Mouse (Mus musculus) layer of hippocampus, adult 18-20 months (tissue): Measurements from ENCODE around the gene Tmed1. TPM values are rescaled to one million over a fixed set of nuclear protein-coding genes. Genes with fewer than 3 reads are reported as not detected.
"Not testable (repeated sequence)": the region's sequence is repeated elsewhere in the genome, so short reads cannot be mapped to it uniquely, and the experiment has no call there.

ENCODE experiments used
- DNase-seq, 2 experiments: peaks; one replicate each; pipeline ENCODE4 v3.0.0; 2022; ENCODE audit warnings: low spot score in 2 of 2
- long read RNA-seq: library from polyadenylated mRNA; stranded (forward); transcript quantifications from one replicate; pipeline ENCODE4 v2.0.0, GENCODE M21; 2021
- total RNA-seq, 2 experiments: library from RNA; stranded (reverse); gene quantifications; 2 replicates each; pipeline ENCODE4 v1.2.3; 2021

The Tmed1 gene
- 10 to 100 TPM; 11.1 to 11.8 TPM for total RNA-seq
- long read RNA-seq, transcript Tmed1-201 (4 exons, 1,378 nt), result major isoform, 17 of 24 reads
- long read RNA-seq, partial matches to known transcripts, result 1 of 24 reads
- long read RNA-seq, other reads (novel, unspliced or antisense), result 1 of 24 reads

- peak; percentile 94 to 97 for DNase-seq
These were observed at the start of gene Tmed1 for GRCm38 (mm10) chr9:21509772-21510688. TSS of gene Tmed1 (minus strand) at chr9:21510252.

- DNase-seq, result no peak
These were observed 49.1 kb upstream of the Tmed1 start for GRCm38 (mm10) chr9:21559151-21559550.

- no peak for DNase-seq
These were observed 48.3 kb upstream of the Tmed1 start for GRCm38 (mm10) chr9:21558366-21558765.

GRCm38 (mm10) chr9:21557556-21557955 lies 47.5 kb upstream of the Tmed1 start:
- no peak for DNase-seq

- no peak for DNase-seq
These were observed 46.9 kb upstream of the Tmed1 start for GRCm38 (mm10) chr9:21556996-21557395.

GRCm38 (mm10) chr9:21555198-21555742 lies 45.2 kb upstream of the Tmed1 start:
- no peak for DNase-seq

GRCm38 (mm10) chr9:21553607-21554273 lies 43.7 kb upstream of the Tmed1 start:
- no peak for DNase-seq

GRCm38 (mm10) chr9:21551049-21551448 lies 41.0 kb upstream of the Tmed1 start:
- no peak for DNase-seq

- peak; percentile 35 to 59 for DNase-seq
These were observed 37.3 kb upstream of the Tmed1 start for GRCm38 (mm10) chr9:21547075-21547941.

GRCm38 (mm10) chr9:21546789-21547074 lies 36.7 kb upstream of the Tmed1 start, which contains the start of gene Carm1:
TSS of gene Carm1 (plus strand) at chr9:21546894.
- DNase-seq, result no peak

- peak; percentile 99 for DNase-seq
These were observed 36.1 kb upstream of the Tmed1 start for GRCm38 (mm10) chr9:21545916-21546788.

- DNase-seq, result no peak
These were observed 35.4 kb upstream of the Tmed1 start for GRCm38 (mm10) chr9:21545351-21545915.

GRCm38 (mm10) chr9:21542001-21542400 lies 31.9 kb upstream of the Tmed1 start:
- DNase-seq, result not testable (repeated sequence)

GRCm38 (mm10) chr9:21539981-21540753 lies 30.1 kb upstream of the Tmed1 start:
- no peak for DNase-seq

GRCm38 (mm10) chr9:21537009-21537408 lies 27.0 kb upstream of the Tmed1 start:
- DNase-seq, result no peak

GRCm38 (mm10) chr9:21536501-21536900 lies 26.4 kb upstream of the Tmed1 start:
- DNase-seq, result no peak

- DNase-seq, result no peak
These were observed 17.9 kb upstream of the Tmed1 start for GRCm38 (mm10) chr9:21527917-21528324.

- DNase-seq, result no peak
These were observed 17.2 kb upstream of the Tmed1 start for GRCm38 (mm10) chr9:21527100-21527801.
